Mouse (Mus musculus) left cerebral cortex, postnatal 14 days (tissue): ENCODE data around the gene Nsa2. TPM values are rescaled to one million over a fixed set of nuclear protein-coding genes. Genes with fewer than 3 reads are reported as not detected.
"Not testable (repeated sequence)": the region's sequence is repeated elsewhere in the genome, so short reads cannot be mapped to it uniquely, and the experiment has no call there.

Source experiments
- DNase-seq, 2 experiments: peaks; one replicate each; pipeline ENCODE4 v3.0.0; 2021 to 2022; ENCODE audit warnings: low spot score in 2 of 2, mixed read lengths in 1 of 2
- intact Hi-C: fragments of 180-260 bp; cut with DNase I; formaldehyde crosslinking; loops from one replicate; pipeline ENCODE4 v1.15.1; 2025
- long read RNA-seq, 2 experiments: library from polyadenylated mRNA; stranded (forward); transcript quantifications; one replicate each; pipeline ENCODE4 v2.0.0; 2021
- total RNA-seq, 2 experiments: library from RNA; stranded (reverse); gene quantifications; 2 replicates each; pipeline ENCODE4 v1.2.3; 2021

The Nsa2 gene
- total RNA-seq = 10 to 100 TPM; 38.2 to 44.6 TPM
- long read RNA-seq, experiment 1, transcript Nsa2-201 (6 exons, 2,700 nt) = major isoform, 22 of 29 reads
- long read RNA-seq, experiment 1, partial matches to known transcripts = 1 of 29 reads
- long read RNA-seq, experiment 1, other reads (novel, unspliced or antisense) = 6 of 29 reads
- long read RNA-seq, experiment 2, transcript Nsa2-201 (6 exons, 2,700 nt) = major isoform, 9 of 12 reads
- long read RNA-seq, experiment 2, partial matches to known transcripts = 1 of 12 reads
- long read RNA-seq, experiment 2, other reads (novel, unspliced or antisense) = 2 of 12 reads

DNA sequence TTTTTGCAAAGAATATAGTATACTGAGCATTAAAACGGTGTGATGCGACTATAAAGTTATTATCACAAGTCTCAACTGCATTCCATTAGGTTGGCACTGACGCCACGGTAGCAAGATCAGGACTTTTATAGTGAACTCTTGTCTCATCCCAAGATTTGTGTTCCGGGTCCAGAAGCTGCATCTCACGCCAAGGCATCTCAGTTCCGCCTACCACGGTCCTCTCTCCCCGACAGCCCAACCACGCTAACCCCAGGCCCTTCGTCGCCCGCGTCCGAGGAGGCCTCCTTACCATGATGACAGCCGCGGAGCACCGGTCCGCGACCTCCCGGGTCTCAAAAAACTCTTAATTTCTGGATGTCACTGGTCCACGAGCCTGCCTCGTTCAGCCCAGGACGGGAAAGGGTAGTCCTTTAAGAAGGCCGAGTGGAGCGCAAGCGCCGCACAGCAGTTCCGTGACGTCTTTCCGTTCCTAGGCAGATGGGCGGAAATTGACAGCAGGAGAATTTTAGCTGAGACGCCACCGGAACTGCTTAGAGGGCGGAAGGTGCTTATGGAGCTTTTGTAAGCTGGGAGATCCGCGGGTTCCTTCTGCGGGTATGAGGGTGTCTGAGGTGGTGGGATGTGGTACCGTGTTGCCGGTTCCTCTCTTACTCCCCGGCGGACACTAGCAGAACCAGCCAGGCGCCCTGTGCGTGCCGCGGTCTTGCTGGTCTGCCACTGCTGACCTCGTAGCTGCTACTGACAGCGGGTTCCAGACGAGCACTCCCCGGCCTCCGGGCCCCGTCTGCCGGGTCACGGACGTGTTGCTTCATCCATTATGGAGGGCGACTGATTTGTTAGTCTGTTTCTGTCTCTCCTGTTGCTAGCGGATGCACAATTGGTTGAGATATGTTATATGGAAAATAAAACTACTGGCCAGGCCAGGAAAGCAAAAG, at the start of gene Nsa2, which contains the start of gene Gfm2:
Gene Nsa2 (minus strand): TSS at position 472 of the 935 bp plus-strand sequence.
Gene Gfm2 (plus strand): TSS at position 472 of the 935 bp plus-strand sequence.
- peak; percentile 91 to 94 for DNase-seq
- intact Hi-C loops = no loop called here

DNA sequence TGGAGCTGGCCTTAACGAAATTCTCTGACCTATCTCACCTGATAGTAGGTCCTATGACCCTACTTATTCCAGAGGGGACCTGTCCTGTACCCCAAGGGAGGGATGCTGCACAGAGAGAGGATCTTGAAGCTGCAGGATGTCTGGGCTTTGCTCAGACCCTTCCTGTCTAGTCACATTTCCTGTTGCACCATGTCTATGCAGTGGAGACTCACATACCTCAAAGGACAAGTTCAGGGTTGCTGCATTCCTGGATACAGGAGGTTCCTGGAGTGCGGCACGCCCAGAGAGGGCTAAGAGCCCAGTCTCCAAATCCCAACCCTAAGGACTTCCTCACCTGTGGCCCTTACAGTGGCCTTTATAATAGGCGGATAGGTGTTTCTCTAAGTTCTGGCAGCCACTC, 48.6 kb upstream of the Nsa2 start:
- intact Hi-C loops = no loop called here
- DNase-seq = no peak

DNA sequence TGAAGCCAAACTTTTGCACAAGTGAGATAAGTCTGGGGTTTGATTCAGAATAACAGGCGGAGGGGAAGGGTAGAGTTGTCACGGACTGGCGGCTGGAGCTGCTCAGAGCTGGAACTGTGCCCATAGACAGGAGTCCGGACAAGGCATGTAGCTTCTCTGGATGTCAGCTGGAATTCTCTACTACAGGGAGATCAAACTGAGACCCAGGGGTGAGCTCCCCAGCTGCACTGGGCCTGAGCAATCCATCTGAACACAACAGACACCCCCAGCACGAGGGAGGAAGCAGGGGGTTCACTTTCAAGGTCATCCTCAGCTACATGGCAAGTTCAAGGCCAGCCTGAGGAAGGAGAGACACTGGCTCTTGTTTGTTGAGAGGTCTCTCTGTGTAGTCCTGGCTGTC, 46.9 kb upstream of the Nsa2 start:
- DNase-seq = no peak
- intact Hi-C loops = no loop called here

DNA sequence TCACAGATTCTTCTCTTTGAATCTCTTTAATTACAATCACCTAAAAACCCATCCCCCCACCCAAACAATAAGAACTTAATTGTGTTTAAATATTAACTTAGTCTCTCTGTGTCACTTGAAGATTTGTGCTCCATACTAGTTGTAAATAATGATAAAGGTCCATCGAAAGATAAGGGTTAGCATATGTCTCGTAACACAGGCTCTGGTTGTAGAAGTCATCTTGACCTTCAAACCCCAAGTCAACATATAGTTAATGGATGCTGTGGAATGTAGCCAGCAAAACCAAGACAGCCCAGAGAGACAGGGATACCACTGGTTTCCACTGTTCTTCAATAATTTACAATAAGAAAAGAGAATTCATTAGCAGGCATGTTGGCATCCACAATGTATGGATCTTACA, 46.4 kb upstream of the Nsa2 start:
- no peak for DNase-seq
- intact Hi-C loops = no loop called here

DNA sequence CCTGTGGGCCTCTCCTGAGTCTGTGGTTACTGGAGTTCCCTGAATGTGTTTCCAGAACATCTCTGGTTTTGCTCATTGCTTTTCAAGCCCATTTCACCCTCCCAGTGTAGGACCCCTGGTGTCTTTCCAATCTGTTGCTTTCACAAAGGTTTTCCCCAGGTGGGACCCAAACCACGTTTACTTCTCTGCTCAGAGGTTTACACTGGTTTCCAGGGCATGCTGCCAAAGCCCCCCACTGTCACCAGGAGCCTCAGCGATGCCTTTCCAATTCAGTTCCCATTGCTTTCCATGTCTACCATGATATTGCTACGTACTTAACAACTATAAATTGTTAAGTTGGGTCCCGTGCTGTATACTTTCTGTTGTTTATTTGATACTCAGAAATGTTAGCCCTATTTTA, 45.1 kb upstream of the Nsa2 start:
- intact Hi-C loops = no loop called here

DNA sequence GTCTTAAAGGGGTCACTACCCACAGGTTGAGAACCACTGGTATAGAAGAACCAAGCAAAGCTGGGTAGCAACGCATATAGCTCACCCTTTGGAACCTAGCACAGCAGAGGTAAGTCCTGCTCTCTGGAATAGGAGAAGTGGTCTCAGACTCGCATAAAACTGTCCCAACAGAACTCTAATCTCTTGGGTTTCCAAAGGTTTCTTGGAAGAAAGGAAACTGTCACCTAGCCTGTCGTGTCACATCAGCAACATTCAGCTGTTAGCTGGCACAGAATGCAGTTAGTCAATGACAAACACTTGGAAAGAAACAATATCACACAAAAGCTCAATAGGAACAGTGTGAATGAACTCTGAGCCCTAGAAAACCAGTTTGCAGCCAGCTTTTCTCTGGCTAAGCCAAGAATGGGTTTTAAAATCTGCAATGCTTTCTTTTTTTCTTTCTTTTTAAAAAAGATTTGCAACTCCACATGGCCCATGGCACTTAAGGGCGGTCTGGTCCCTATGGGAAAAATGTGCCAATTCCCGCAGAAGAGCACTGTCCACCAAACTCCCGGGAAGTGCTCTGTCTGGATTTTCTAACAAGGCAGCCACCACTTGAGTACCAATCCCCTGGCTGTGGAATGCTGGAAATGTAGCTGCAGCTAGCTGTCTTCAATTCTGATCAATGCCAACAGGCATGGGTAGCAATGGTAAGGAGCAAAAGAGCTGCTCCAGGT, 42.5 kb upstream of the Nsa2 start:
- intact Hi-C loops = no loop called here

More for the DNA sequence above, 45.1 kb upstream of the Nsa2 start:
- no peak for DNase-seq

DNA sequence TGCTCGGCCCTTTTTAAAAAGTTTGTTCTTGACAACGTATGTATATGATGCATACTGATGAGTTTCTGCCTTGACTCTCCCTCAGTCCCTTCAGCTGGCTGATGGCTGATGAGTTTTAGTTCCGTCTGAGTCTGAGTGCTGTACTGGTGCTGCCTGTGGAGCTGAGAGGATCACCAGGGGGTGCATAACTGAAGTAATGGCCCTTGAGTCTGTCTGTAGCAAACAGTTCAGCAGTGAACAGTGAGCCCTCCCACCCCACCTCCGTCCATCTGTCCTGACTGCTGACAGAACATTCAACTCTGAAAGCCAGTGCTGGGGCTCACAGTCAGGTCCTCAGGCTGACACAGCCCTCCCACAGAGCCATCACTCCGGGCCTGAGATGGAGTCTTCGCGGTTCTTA, 41.2 kb upstream of the Nsa2 start:
- intact Hi-C loops = no loop called here
- DNase-seq = no peak

More for the DNA sequence above, 42.5 kb upstream of the Nsa2 start:
- no peak for DNase-seq

DNA sequence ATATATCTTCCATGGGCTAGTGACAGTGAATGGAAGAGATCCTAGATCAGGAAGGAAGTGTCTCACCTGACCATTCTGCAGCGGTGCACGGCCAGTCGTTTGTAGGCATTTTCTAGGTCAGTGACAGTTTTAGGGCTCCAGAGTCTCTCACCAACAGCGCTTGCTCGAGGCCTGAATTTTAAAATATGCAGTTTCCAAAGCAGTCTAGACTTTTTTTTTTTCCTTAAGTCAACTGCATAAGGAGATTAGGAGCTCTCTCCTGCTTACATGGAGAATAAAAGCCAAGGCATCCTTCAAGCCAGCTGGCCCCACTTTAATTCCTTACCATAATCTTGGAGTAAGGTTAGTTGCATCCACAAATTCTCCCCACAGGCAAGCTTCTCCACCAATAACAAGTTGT, 39.0 kb upstream of the Nsa2 start:
- intact Hi-C loops = no loop called here
- no peak for DNase-seq

DNA sequence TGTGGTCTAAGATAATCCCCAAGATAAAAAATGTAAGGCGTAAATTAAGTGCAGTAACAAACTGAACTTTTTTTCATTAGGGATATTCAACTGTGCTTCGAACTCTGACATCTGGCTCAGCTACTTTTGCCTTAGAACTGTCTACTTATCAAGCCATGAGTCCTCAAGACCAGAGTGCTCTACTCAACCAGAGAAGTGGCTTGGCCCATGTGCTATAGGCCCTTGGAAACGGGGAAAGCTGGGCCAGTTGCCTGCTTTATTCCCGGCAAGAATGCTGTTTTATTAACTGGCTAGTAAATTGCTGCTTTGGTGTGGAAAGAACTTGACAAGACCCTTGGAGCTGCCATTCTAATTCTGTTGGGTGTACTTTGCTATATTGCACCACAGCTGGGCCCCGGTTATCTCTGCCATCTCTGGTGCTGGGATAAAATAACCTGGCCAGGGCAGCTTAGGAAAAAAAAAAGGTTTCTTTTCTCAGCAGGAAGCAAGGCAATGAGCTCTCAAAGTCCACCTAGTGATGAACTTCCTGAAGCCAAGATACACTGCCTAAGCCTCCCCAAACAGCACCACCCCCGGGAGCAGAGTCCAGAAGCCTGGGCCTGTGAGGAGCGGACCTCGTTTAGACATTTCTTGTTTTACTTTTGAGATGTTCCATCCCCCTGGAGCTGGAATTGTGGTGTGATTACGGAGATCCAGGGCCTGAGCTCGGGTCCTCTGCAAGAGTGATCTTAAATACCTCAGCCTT, 38.0 kb upstream of the Nsa2 start:
- DNase-seq = no peak
- intact Hi-C loops = no loop called here

DNA sequence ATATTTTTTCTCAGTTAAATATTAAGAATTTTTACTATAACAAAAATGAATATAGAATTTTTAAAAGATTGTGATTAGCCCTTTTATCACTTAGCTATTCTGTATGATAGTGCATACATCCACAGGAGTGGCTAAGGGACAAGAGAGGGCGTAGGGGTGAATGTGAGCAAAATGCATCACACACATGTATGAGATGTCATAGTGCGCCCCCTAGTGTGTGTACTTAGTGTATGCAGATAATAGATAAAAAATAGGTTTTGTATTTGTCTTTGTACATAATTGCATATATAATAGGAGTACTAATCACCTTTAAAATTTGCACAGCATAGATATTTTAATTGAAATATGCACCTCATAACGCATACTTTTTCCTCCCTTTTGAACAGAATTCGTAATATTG, 8.1 kb upstream of the Nsa2 start:
- DNase-seq = peak; percentile 33 to 37
- intact Hi-C loops = no loop called here

DNA sequence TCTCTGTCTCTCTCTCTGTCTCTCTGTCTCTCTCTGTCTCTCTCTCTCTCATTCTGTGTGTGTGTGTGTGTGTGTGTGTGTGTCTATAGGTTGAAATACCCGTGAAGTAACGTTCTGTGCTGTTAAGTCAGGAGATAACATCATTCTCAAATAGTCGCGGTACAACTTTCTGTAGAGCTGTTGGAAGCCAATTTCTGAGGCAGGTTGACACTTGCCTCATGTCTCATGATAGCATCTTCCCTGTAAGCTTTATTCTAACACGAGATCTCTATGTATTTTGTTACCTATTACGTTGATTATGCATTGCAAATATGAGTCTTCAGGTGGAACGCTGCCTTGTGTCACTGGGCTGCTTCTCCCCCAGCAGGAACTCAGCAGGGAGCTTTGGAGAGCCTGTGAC, 4.6 kb upstream of the Nsa2 start:
- intact Hi-C loops = no loop called here
- DNase-seq = no peak

DNA sequence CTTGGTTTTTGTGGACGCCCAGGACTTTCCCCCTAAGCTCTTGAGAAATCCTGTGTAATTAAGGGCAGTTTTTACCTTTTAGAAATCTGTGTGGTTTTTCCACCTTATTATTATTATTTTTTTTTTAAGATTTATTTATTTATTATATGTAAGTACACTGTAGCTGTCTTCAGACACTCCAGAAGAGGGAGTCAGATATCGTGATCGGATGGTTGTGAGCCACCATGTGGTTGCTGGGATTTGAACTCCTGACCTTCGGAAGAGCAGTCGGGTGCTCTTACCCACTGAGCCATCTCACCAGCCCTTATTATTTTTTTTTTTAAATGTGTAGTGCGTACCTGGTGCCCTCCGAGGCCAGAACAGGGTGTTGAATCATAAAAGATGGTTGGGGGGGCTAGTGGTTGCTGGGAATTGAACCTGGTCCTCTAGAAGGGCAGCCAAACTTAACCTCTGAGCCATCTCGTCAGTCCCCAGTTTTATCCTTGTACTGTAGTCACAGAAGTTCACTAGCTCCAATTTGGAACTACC, 731 bp upstream of the Nsa2 start:
- intact Hi-C loops = not testable (repeated sequence)

DNA sequence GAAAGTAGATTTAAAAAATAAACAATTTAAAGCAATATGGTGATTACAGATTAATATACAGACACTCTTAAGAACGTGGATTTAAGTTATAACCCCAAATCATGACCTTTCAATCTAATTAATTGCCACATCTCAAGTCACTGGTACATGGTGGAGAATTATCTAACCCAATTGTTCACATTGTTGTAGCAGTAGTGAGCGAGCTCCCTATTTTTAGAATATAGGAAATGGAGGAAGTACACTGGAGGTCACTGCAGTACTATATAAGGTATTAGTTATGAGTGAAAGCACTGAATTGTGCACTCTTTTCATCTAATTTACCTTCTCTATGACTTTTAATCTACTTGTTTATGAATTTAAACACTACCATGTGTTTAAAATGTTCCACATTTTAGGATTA, 7.3 kb downstream of the Nsa2 start:
- intact Hi-C loops, DNase-seq: not testable (repeated sequence)

More for the DNA sequence above, 731 bp upstream of the Nsa2 start:
- DNase-seq = not testable (repeated sequence)

DNA sequence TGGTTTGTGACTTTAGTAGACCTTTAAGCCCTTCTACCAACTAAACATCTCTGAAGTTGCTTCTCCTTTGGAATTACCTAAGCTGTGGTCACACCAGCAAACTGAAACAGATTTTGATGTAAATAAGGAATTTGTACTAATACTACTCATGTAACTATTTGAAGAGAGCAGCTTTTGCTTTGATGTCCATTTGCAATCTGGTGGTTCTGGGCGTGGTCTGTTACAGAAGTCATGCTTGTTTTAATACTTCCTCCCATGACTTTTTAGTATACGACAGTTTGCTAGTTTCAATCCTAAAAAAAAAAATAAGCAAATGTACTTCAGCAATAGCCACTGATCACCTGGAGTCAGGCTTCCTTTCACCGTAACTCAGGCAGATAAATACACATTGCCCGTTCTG, 8.1 kb downstream of the Nsa2 start:
- not testable (repeated sequence) for DNase-seq
- intact Hi-C loops = loop anchor here (10.0 kb wide), 1 partner anchor 475 kb away; no protein-coding TSS in a partner anchor

DNA sequence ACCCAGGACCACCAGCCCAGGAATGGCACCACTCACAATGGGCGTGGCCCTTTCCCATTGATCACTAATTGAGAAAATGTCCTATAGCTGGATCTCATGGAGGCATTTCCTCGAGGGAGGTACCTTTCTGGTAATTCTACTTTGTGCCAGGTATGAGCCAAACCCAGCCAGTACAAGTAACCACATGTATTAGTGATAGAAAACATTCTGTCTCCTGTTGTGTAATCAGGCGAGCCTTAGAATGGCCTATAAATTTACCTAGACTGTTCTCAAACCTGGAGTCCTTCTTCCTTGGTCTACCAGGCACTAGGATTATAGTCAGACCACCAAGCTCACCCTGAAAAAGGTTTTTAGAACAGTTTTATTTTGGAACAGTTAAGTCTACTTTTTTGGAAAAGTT, 16.4 kb downstream of the Nsa2 start:
- no peak for DNase-seq
- intact Hi-C loops = loop anchor here (10.0 kb wide), 1 partner anchor 467 kb away; no protein-coding TSS in a partner anchor

DNA sequence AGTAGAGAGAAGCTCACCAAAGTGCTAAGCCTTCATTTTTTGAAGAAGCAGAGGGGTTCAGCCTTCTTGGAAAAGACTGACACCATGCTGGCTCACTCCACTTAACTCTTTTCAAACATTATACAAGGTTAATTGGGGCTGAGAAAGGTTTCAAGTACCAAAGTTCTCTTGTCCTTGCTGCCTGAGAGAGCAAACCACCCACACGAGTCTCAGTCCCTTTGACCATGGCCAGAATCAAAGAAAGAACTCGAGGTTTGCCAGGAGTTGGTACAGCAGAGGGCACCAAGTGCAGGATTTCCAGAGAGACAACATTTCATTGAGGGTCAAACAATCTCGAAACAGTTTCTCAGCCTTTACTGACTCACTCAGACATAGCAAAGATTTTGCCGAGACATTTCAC, 28.7 kb downstream of the Nsa2 start:
- intact Hi-C loops = no loop called here

DNA sequence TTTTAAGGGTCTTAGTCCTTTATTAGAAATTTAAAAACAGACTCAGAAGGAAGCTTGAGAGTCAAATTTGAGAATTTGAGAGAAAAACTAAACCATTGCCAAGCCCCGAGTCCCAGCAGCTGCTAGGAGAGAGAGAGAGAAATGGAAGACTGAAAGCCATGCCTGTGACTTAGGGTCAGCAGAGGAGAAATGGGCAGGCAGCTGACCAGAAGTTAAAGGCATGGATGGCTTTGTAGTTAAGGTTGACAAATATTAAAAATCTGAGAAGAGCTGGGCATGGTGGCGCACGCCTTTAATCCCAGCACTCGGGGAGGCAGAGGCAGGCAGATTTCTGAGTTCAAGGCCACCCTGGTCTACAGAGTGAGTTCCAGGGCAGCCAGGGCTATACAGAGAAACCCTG, 30.0 kb downstream of the Nsa2 start:
- DNase-seq = not testable (repeated sequence)

More for the DNA sequence above, 28.7 kb downstream of the Nsa2 start:
- no peak for DNase-seq

DNA sequence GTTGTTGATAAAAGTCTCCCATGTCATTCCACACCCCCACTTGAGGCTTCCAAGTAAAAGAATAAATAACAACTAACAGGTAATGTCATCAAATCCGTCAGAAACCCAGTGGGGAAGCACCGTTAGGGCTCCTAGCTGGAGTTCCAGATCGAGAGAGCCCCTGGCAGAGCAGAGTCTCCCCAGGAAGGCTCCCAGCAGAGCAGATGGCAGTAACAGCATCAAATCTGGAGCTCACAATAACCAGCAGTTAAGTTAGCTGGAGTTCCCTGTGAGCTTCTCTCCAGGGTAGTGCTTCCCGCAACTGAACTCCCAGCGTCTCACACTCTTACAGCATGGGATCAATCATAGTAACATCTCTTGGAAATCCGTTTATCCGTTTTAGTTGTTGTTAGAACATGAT, 32.7 kb downstream of the Nsa2 start:
- intact Hi-C loops = no loop called here
- no peak for DNase-seq

More for the DNA sequence above, 30.0 kb downstream of the Nsa2 start:
- intact Hi-C loops = not testable (repeated sequence)
